Mouse (Mus musculus) C2C12 (cell line): ENCODE data around the gene Pdlim1.

ENCODE experiments used
- CTCF ChIP-seq: IDR thresholded peaks from one replicate; pipeline ENCODE4 v1.5.1; 2011; ENCODE audit not compliant: control insufficient read depth, insufficient read depth, insufficient read length
- USF1 ChIP-seq: IDR thresholded peaks from one replicate; pipeline ENCODE4 v1.6.1; 2011; ENCODE audit warnings: low read depth, mild to moderate bottlenecking, control low read depth, moderate library complexity

DNA sequence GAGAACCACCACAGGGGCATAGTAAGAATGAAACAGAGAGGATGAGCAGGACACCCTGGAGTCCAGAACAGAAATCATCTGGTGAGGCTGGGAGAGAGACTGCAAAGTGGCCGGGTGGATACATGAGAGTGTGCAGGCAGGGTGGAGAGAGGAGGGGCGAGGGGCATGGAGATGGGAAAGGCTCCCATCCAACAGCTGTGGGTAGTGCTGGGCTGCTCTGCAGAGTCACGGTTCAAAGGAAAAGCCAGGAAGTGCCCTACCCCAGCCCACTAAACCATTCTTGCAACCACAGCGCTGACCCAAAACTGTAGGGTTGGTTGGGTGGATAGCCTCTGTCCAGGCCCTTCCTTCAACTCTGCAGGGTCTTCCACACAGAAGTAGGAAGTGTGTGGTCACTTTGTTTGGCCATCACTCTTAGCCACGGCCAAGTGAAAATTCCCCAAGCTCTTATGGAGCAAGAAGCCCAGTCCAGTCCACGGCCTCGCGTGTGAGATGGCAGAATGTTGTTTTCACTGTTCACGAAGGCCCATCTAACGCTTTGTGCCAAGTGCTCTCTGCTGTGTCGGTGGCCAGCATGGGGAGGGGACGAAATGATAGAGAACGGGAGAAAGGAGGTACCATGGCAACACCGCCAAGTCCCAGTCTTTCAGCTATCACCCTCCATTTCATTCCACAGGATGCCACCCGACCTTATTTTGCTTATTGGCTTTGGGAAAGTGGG, 38.9 kb upstream of the Pdlim1 start:
- TF ChIP-seq CTCF (no peak), USF1 (no peak)
